Mouse (Mus musculus): ENCODE data around the gene Pten. TPM values are rescaled to one million over a fixed set of nuclear protein-coding genes. Genes with fewer than 3 reads are reported as not detected.
A peak's percentile ranks its signal among the peaks of the same experiment; 100 is the strongest.
"Not testable (repeated sequence)": the region's sequence is repeated elsewhere in the genome, so short reads cannot be mapped to it uniquely, and the experiment has no call there.

Pten gene
- polyA plus RNA-seq, 1 experiment from 2014 or later: 6.6 TPM

GRCm38 (mm10) chr19:32808690-32809089 lies 51.4 kb downstream of the Pten start:
- Histone ChIP-seq H3K9ac (ENCODE audit: low read depth, low read length) (no peak overlapping the region), H3K27ac (ENCODE audit: low read depth, low read length) (no peak overlapping the region), H3K4me3 (ENCODE audit: low read depth, low read length) (no peak overlapping the region), H3K4me2 (no peak overlapping the region), H3K36me3 (ENCODE audit: control insufficient read depth, insufficient read depth, low read length) (no peaks in the 10 kb centered on the region; the same call in 1 of the 2 replicates), H3K4me1 (replicated peaks; ENCODE audit: control insufficient read depth, insufficient read depth, low read length) (no peaks in the 10 kb centered on the region), H3K9me3 (ENCODE audit: control insufficient read depth, low read length) (no peaks in the 10 kb centered on the region), H3K27me3 (replicated peaks; ENCODE audit: control insufficient read depth, insufficient read depth, low read length) (no peaks in the 10 kb centered on the region)
- ATAC-seq (replicated peaks; ENCODE audit: low FRiP score) (no peak), DNase-seq (ENCODE audit: low spot score) (no peak)
- 73% methylated on average over 6 of the region's 6 CpGs for WGBS

GRCm38 (mm10) chr19:32809117-32809516 lies 51.8 kb downstream of the Pten start:
- Histone ChIP-seq H3K27me3 (replicated peaks; ENCODE audit: control insufficient read depth, insufficient read depth, low read length) (no peaks in the 10 kb centered on the region), H3K9me3 (ENCODE audit: control insufficient read depth, low read length) (no peaks in the 10 kb centered on the region), H3K4me1 (replicated peaks; ENCODE audit: control insufficient read depth, insufficient read depth, low read length) (no peaks in the 10 kb centered on the region), H3K27ac (ENCODE audit: low read depth, low read length) (no peak overlapping the region), H3K4me2 (no peak overlapping the region), H3K36me3 (ENCODE audit: control insufficient read depth, insufficient read depth, low read length) (no peaks in the 10 kb centered on the region; the same call in 1 of the 2 replicates), H3K4me3 (ENCODE audit: low read depth, low read length) (no peak overlapping the region), H3K9ac (ENCODE audit: low read depth, low read length) (no peak overlapping the region)
- ATAC-seq (replicated peaks; ENCODE audit: low FRiP score) (no peak), DNase-seq (ENCODE audit: low spot score) (no peak)
- 77% methylated on average over 3 of the region's 3 CpGs for WGBS

GRCm38 (mm10) chr19:32818759-32819158 lies 61.5 kb downstream of the Pten start:
- WGBS: 81% methylated on average over 4 of the region's 4 CpGs
- no peaks in the 10 kb centered on the region for H3K27me3 ChIP-seq (replicated peaks; ENCODE audit: control insufficient read depth, insufficient read depth, low read length)
- no peak overlapping the region for H3K4me3 ChIP-seq (ENCODE audit: low read depth, low read length)
- H3K27ac ChIP-seq (ENCODE audit: low read depth, low read length): no peak overlapping the region
- H3K9ac ChIP-seq (ENCODE audit: low read depth, low read length): no peak overlapping the region
- H3K4me1 ChIP-seq (replicated peaks; ENCODE audit: control insufficient read depth, insufficient read depth, low read length): no peaks in the 10 kb centered on the region
- H3K4me2 ChIP-seq: no peak overlapping the region
- no peaks in the 10 kb centered on the region for H3K9me3 ChIP-seq (ENCODE audit: control insufficient read depth, low read length)
- H3K36me3 ChIP-seq (ENCODE audit: control insufficient read depth, insufficient read depth, low read length): peaks cover 3% of the 10 kb centered on the region; the same call in 1 of the 2 replicates
- DNase-seq (ENCODE audit: low spot score) (no peak), ATAC-seq (replicated peaks; ENCODE audit: low FRiP score) (no peak)

GRCm38 (mm10) chr19:32822959-32823358 lies 65.7 kb downstream of the Pten start:
- not testable (repeated sequence) for H3K4me3 ChIP-seq (ENCODE audit: low read depth, low read length); H3K4me1 ChIP-seq (replicated peaks; ENCODE audit: control insufficient read depth, insufficient read depth, low read length); H3K9me3 ChIP-seq (ENCODE audit: control insufficient read depth, low read length); DNase-seq (ENCODE audit: low spot score); H3K4me2 ChIP-seq; H3K36me3 ChIP-seq (ENCODE audit: control insufficient read depth, insufficient read depth, low read length); H3K27me3 ChIP-seq (replicated peaks; ENCODE audit: control insufficient read depth, insufficient read depth, low read length); H3K27ac ChIP-seq (ENCODE audit: low read depth, low read length); H3K9ac ChIP-seq (ENCODE audit: low read depth, low read length)
- 0 out of 2 replicates have a peak, but pooled peaks have one; percentile 56 for ATAC-seq (replicated peaks; ENCODE audit: low FRiP score)
- WGBS: no CpG with 5 or more reads among the region's 7 CpGs

- Histone ChIP-seq H3K9me3 (ENCODE audit: control insufficient read depth, low read length) (no peaks in the 10 kb centered on the region), H3K4me3 (ENCODE audit: low read depth, low read length) (no peak overlapping the region), H3K27ac (ENCODE audit: low read depth, low read length) (no peak overlapping the region), H3K4me2 (no peak overlapping the region), H3K36me3 (ENCODE audit: control insufficient read depth, insufficient read depth, low read length) (no peaks in the 10 kb centered on the region), H3K9ac (ENCODE audit: low read depth, low read length) (no peak overlapping the region), H3K27me3 (replicated peaks; ENCODE audit: control insufficient read depth, insufficient read depth, low read length) (no peaks in the 10 kb centered on the region), H3K4me1 (replicated peaks; ENCODE audit: control insufficient read depth, insufficient read depth, low read length) (no peaks in the 10 kb centered on the region)
- WGBS: 78% methylated on average over 4 of the region's 4 CpGs
- DNase-seq (ENCODE audit: low spot score): no peak
- no peak for ATAC-seq (replicated peaks; ENCODE audit: low FRiP score)
Measured at GRCm38 (mm10) chr19:32826616-32827015, 69.3 kb downstream of the Pten start.

GRCm38 (mm10) chr19:32829871-32830270 lies 72.6 kb downstream of the Pten start:
- WGBS: 84% methylated on average over 2 of the region's 2 CpGs
- DNase-seq (ENCODE audit: low spot score) (no peak), ATAC-seq (replicated peaks; ENCODE audit: low FRiP score) (no peak)
- no peaks in the 10 kb centered on the region for H3K4me1 ChIP-seq (replicated peaks; ENCODE audit: control insufficient read depth, insufficient read depth, low read length)
- H3K9me3 ChIP-seq (ENCODE audit: control insufficient read depth, low read length): no peaks in the 10 kb centered on the region
- H3K36me3 ChIP-seq (ENCODE audit: control insufficient read depth, insufficient read depth, low read length): no peaks in the 10 kb centered on the region
- H3K27ac ChIP-seq (ENCODE audit: low read depth, low read length): no peak overlapping the region
- H3K27me3 ChIP-seq (replicated peaks; ENCODE audit: control insufficient read depth, insufficient read depth, low read length): no peaks in the 10 kb centered on the region
- H3K4me3 ChIP-seq (ENCODE audit: low read depth, low read length): no peak overlapping the region
- H3K9ac ChIP-seq (ENCODE audit: low read depth, low read length): no peak overlapping the region
- no peak overlapping the region for H3K4me2 ChIP-seq

- ATAC-seq (replicated peaks; ENCODE audit: low FRiP score): no peak
- 87% methylated on average over 4 of the region's 4 CpGs for WGBS
Measured at GRCm38 (mm10) chr19:32831286-32831685, 74.0 kb downstream of the Pten start.

GRCm38 (mm10) chr19:32840491-32840890 lies 83.2 kb downstream of the Pten start:
- DNase-seq (ENCODE audit: low spot score) (no peak), ATAC-seq (replicated peaks; ENCODE audit: low FRiP score) (no peak)
- Histone ChIP-seq H3K9ac (ENCODE audit: low read depth, low read length) (no peak overlapping the region), H3K36me3 (ENCODE audit: control insufficient read depth, insufficient read depth, low read length) (no peaks in the 10 kb centered on the region), H3K4me2 (no peak overlapping the region), H3K27me3 (replicated peaks; ENCODE audit: control insufficient read depth, insufficient read depth, low read length) (no peaks in the 10 kb centered on the region), H3K27ac (ENCODE audit: low read depth, low read length) (no peak overlapping the region), H3K4me1 (replicated peaks; ENCODE audit: control insufficient read depth, insufficient read depth, low read length) (no peaks in the 10 kb centered on the region), H3K9me3 (ENCODE audit: control insufficient read depth, low read length) (no peaks in the 10 kb centered on the region), H3K4me3 (ENCODE audit: low read depth, low read length) (no peak overlapping the region)
- WGBS: 89% methylated on average over 6 of the region's 6 CpGs

More at GRCm38 (mm10) chr19:32831286-32831685, 74.0 kb downstream of the Pten start:
- Histone ChIP-seq H3K9ac (ENCODE audit: low read depth, low read length) (no peak overlapping the region), H3K4me2 (no peak overlapping the region), H3K36me3 (ENCODE audit: control insufficient read depth, insufficient read depth, low read length) (no peaks in the 10 kb centered on the region), H3K27ac (ENCODE audit: low read depth, low read length) (no peak overlapping the region), H3K4me1 (replicated peaks; ENCODE audit: control insufficient read depth, insufficient read depth, low read length) (no peaks in the 10 kb centered on the region), H3K27me3 (replicated peaks; ENCODE audit: control insufficient read depth, insufficient read depth, low read length) (no peaks in the 10 kb centered on the region), H3K4me3 (ENCODE audit: low read depth, low read length) (no peak overlapping the region), H3K9me3 (ENCODE audit: control insufficient read depth, low read length) (no peaks in the 10 kb centered on the region)
- DNase-seq (ENCODE audit: low spot score): no peak

- H3K4me3 ChIP-seq (ENCODE audit: low read depth, low read length): no peak overlapping the region
- no peak for DNase-seq (ENCODE audit: low spot score)
- H3K9me3 ChIP-seq (ENCODE audit: control insufficient read depth, low read length): no peaks in the 10 kb centered on the region
- H3K36me3 ChIP-seq (ENCODE audit: control insufficient read depth, insufficient read depth, low read length): no peaks in the 10 kb centered on the region
- ATAC-seq (replicated peaks; ENCODE audit: low FRiP score): no peak
- no peak overlapping the region for H3K27ac ChIP-seq (ENCODE audit: low read depth, low read length)
- no peak overlapping the region for H3K4me2 ChIP-seq
- 87% methylated on average over 5 of the region's 5 CpGs for WGBS
- H3K9ac ChIP-seq (ENCODE audit: low read depth, low read length): no peak overlapping the region
- no peaks in the 10 kb centered on the region for H3K4me1 ChIP-seq (replicated peaks; ENCODE audit: control insufficient read depth, insufficient read depth, low read length)
- no peaks in the 10 kb centered on the region for H3K27me3 ChIP-seq (replicated peaks; ENCODE audit: control insufficient read depth, insufficient read depth, low read length)
Measured at GRCm38 (mm10) chr19:32844486-32844885, 87.2 kb downstream of the Pten start.
